Mouse (Mus musculus): Measurements from ENCODE around the gene Csrp2.

The Csrp2 gene

DNA sequence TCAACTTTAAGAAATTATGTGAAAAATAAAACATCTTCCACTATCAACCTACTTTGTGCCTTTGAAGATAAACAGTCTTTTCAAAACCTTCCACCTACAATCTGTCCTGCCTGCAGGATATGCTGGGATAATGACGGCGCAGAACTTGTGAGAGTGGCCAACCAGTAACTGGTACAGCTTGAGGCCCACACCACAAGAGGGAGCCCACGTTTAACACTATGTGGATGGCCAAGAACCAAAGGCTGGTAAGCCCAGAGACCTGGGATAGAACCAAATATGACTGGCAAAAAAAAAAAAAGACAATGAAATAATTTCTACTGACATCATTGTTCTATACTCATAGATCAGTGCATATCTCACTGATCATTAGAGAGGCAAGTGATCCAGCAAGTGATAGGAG is 54.9 kb downstream of the Csrp2 start:
- peak; percentile 65 to 84 for DNase-seq

DNA sequence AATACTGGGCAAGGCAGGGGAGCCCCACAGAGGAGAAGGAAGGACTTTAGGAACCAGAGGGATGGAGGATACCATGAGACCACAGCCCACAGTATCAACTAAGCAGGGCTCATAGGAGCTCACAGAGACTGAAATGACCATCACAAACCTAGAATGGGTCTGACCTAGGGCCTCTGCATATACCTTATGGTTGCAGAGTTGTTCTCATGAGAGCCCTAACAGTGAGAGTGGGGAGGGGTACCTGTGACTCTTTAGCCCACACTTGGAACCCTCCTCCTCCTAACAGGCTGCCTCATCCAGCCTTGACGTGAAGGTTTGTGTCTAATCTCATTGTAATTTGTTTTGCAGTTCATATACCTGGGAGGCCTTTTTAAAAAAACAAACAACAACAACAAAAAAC is 55.3 kb downstream of the Csrp2 start:
- DNase-seq = no peak

DNA sequence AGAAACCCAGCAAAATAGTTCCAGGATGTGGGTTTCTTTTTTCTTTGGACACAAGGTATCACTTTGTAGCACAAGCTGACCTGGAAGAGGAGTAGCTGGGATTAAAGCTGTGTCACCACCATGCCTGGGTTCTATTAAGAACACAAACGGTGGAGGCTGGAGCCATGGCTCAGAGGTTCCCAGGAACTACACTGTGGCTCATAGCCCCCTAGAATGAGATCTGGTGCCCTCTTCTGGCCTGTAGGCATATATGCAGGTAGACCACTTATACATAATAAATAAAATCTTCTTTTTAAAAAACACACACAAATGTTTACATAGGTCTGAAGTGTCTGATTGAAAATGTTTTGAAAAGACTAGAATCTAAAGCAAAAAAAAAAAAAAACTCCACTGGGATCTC is 56.5 kb downstream of the Csrp2 start:
- DNase-seq = peak in 1 of 2 experiments; percentile 59

DNA sequence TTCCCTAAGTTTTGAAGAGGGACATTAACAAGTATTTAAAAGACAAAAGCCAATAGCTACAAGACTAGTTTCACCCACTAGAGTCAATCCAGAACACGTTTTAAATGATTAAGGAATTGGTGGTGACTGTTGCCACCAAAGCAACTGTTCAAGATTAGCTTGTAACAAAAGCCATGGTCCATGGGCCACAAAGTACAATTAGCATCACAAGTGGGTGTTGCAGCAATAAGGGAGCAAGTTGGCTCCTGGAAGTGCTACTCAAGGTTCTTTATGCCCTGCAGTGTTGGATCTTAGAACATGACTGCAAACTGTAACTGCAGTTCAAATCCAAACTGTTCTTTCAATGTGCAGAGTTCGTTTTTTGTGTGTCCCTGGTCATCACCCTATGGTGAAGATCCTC is 57.8 kb downstream of the Csrp2 start:
- no peak for DNase-seq

DNA sequence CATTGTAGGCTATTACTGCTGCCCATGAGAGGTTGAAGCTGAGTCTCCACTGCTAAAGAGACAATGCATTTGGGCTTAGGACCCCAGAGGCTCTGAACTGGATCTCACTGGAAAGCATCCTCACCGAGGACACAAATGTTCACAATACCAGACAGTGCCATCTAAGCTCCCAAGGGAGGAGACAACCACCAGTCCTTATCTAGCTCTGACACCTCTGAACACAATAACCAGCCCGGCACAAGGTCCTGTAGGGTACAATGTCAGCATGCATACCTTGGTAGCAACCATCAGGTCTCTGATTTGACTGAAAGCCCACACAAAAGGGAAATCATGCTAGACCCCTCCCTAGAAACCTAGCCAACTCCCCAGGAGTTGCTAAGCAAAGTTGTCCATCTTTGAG is 59.8 kb downstream of the Csrp2 start:
- no peak for DNase-seq

DNA sequence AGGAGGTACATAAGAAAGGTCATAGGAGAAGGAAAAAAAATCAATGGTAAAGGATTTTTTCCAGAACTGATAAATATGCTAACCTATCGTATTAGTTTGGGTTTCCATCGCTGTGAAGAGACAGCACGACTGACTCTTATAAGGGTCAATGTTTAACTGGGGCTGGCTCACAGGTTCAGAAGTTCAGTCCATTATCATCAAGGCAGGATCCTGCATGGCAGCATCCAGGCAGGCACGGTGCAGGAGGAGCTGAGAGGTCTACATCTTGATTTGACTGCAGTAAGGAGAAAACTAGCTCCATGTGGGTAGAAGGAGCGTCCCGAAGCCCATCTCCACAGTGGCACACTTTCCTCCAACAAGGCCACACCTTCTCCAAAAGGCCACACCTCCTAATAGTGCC is 60.9 kb downstream of the Csrp2 start:
- DNase-seq = peak; percentile 48 to 67

DNA sequence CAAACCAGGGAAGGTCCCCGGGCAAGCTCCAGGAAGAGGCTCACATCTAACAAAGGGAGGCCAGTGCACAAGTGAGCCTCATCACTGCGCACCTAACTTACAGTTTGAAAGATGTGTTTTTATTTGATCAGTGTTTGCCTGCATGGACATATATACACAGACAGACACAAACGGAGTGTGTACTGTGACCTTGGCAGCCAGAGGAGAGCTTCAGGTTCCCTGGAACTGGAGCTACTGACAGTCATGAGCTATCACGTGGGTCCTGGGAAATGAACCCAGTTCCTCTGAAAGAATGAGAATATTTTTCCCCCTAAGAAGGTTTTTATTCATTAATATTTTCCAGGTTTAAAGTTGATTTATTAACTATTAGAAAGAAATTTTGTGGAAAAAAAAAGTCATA is 63.2 kb downstream of the Csrp2 start:
- DNase-seq = peak; percentile 51 to 68

DNA sequence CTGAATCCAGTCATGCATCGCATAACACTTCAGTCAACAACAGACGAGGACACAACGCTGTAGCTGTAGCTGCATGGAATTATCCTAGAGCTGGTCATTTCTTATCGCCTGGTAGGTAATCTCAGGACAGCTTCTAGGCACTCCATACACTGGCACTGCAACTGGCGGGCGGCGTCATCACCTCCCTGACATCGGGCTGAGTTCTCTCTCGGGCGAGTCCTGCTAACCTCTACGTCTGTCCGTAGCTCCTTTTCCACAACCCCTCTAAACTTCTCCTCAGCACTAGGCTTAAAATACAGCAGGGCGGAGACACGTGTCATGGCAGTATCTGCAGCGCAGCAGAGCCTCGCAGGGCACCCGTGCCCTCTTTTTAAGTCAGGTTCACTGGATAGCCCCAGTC is 67.1 kb downstream of the Csrp2 start:
- DNase-seq = no peak

All from kidney, postnatal 36 days (tissue).